Mouse (Mus musculus) kidney, adult 18-20 months (tissue): Measurements from ENCODE around the gene Arhgap22.

Experiments
- DNase-seq: peaks from one replicate; pipeline ENCODE4 v3.0.0; 2021

Gene Arhgap22

DNA sequence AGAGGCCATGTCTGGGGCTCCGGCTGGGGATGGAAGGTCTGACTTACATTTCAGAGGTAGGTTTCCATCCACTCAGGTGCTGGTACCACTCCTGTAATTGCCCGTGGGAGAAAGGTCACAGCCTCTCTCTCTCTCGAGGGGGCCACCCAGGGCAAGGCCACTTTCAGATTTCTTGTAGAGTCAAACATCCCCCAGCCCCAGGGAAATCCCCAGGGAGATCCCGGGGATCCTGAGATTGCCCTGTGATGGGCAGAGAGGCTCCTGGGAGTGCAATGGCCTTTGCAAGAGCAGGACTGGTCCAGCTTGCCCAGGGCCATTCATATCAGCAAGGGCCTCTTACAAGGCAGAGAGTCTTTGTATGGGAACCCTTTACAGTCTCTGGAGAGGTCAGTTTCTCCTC, 120.6 kb downstream of the Arhgap22 start:
- DNase-seq: no peak

DNA sequence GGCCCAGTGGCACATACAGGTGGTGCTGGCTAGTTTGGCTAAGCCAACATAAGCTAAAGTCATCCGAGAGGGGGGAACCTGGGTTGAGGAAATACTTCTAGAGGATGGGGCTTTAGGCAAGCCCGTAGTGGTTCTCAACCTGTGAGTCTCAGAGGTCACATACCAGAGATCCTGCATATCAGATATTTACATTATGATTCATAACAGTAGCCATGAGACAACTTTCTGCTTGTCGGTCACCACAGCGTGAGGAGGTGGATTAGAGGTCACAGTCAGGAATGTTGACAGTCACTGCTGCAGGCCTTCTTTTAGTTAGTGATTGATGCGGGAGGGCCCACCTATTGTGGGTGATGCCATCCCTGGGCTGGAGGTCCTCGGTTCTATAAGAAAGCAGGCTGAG, 121.9 kb downstream of the Arhgap22 start:
- no peak for DNase-seq

DNA sequence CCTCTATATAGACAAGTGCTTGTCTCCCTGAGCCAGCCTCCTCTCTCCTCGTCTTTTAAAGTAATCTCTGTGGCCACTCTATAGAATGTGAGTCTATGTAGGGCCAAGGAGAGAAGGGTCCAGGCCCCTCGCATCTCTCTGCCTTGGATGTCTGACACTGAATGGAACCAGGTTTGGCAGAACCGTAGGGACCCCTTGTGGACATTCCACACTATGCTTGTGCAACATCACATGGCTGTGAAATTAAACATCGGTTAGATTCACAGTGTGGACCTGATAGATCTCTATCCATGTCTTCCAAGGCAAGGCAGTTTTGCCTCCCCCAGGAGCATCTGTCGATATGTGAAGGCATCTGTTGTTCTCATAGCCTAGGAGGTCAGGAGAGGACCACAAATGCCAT, 124.9 kb downstream of the Arhgap22 start:
- DNase-seq: no peak

DNA sequence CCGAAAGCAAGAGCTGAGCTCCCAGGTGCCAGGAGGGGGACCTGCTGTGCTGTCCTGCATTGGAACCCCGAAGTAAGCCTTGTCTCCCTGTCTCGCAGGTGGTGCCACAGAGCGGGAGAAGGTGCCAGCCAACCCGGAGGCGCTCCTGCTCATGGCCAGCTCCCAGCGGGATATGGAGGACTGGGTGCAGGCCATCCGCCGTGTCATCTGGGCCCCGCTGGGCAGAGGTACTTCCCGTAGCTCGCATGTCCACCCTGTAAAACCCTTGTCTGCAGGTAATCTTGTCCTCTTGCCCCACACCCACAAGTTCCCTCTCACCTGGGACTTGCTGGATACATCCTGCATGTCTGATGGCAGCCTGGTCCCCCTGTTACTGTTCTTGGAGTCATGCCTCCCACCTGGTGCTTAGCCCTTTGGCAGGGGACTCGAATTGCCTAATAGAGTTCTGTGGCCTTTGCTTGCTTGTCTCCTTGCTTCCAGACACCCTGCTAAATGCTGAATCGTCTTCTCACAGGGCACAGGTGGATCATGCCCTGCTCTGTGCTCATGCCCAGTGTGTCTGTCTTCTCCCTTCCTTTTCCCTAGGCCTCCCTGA, 129.4 kb downstream of the Arhgap22 start:
- no peak for DNase-seq

DNA sequence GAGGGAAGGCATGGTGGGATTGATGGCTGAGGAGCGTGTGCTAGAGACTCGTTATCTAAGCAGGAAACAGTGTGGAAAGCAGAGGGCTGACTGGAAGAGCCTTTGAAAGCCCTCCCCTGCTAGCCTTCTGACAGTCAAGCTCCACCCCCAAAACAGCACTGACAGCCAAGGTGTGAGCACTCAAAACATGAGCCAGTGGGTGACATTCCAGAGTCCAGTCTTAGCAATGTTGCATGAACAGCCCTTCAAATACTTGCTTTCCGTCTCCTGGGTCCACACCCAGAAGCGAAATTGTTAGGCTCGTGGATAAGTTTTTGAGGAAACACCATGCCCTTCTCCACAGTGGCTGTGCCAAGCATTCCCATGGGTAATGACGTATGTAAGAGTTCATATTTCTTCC, 132.7 kb downstream of the Arhgap22 start:
- DNase-seq: no peak

DNA sequence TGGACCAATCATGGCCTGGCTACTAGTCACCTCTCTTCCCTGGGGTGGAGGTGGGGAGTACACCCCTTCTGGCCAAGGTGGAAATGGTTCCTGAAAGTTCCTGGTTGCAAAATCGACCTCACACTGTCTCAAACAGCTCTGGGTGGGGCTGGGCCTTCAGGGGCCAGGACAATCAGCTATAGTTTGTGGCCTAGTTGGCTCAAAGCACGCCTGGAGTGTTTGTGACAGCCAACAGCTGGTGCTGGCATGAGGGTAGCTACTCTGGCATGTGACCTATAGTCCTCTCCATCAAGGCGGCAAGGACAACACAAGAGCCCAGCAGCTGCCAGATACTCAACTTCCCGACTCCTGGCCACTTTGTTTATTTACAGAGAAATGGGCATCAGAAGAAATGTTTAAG, 133.9 kb downstream of the Arhgap22 start:
- no peak for DNase-seq

DNA sequence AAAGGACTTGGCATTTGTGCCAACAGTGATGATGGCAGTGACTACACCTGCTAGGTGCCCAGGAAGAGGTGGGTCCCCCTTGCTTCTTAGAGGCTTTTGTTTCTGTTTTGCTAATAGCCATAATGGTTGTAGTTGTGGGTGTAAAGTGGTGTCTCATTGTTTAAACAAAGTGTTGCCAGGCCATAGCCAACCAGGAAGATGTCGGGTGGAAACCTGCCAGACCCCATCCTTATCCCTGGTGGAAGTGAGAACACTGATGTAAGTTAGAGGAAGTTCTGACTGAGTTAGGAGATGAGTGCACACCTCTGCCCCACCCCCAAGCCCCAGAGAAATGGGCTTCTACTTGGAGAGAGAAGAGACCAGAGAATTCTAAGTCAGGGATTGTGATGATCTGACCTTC, 134.3 kb downstream of the Arhgap22 start:
- no peak for DNase-seq

DNA sequence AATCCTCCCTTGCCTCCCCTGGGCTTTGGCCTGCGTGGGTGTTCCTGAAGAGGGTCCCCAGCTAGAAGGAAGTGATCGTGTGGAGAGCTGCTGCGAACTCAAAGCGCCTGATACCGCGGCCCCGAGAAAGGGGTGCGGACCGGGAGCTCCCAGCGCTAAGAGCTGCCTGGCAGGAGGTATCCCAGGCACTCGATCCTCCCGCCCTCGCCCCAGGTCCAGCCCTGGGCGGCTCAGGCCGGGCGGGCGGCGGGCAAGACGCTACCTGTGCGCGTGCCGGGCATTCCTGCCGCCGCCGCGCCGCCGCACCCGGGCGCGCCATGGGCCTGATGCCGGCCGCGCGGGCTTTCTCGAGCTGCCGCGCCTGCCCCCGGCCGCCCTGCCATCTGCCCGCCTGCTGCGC, 137.2 kb downstream of the Arhgap22 start:
- peak; percentile 20 for DNase-seq

DNA sequence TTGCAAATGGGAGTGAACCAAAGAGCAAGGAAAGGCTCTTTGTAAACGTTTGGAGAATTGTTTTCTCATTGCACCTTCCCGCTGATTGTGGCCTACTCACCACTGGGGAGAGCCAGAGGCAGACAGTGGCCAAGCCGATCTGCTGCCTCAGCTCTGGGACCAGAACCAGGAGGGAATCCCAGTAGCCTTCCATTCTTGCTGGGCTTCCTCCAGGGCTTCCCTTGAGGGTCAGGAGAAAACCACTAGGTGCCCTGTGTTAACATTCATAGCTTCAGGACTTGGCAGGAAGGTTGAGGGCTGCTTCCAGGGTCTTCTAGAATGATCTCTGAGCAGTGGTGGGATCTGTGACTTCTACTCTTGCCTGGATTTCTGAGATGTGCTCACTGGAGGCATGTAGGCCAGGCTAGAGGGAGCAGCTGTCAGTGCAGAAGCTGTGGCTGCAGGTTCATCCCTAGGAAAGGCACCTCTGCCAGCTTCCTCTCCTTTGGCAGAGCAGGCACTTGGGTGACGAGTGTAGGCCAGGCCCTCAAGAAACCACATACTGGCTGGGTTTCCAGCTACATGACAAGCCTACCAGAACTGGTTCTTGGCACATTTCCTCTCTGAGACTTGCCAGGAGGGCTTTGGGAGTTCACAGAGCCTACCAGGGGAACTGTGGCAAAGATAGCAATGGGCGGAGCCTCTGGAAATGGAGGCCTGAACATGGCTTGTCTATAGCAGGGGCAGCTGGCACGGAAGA, 138.3 kb downstream of the Arhgap22 start:
- DNase-seq: peak; percentile 21

DNA sequence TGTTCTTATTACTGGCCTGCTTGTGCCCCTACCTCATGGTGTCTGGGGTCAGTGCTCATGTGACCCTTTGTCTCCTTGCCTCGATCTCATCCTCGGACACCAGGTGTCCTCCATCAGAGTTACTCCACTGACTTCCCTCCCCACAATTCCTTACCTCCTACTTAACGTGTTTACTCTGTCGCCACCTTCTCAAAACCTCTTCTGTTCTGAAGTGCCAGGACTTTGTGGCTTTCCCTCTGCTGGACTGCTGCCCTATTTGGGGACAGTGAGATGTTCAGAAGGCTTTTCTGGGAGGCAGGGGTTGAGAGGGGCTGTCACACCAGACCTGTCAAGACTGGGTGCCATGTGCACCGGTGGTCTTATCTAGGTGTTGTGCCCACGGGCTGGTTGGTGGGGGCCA, 139.1 kb downstream of the Arhgap22 start:
- DNase-seq: no peak

DNA sequence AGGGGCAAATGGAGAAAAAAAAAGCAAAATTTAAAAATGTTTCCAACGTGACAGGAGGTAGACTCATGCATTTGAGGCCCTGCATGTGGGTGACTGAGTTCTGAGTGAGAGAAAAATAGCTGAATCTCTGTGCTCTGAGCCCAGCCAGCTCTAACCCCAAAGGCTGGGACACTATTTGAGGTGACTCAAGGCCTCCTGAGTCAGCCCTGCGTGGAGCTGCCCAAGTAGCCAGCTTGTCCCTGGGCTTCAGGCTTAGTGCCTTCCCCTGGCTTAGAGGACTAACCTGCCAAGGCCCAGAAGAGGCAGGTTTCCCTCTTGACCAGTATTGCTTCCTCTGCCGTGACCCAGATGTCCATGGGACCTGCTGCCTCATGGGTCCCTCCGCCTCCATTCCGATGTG, 141.4 kb downstream of the Arhgap22 start:
- no peak for DNase-seq

DNA sequence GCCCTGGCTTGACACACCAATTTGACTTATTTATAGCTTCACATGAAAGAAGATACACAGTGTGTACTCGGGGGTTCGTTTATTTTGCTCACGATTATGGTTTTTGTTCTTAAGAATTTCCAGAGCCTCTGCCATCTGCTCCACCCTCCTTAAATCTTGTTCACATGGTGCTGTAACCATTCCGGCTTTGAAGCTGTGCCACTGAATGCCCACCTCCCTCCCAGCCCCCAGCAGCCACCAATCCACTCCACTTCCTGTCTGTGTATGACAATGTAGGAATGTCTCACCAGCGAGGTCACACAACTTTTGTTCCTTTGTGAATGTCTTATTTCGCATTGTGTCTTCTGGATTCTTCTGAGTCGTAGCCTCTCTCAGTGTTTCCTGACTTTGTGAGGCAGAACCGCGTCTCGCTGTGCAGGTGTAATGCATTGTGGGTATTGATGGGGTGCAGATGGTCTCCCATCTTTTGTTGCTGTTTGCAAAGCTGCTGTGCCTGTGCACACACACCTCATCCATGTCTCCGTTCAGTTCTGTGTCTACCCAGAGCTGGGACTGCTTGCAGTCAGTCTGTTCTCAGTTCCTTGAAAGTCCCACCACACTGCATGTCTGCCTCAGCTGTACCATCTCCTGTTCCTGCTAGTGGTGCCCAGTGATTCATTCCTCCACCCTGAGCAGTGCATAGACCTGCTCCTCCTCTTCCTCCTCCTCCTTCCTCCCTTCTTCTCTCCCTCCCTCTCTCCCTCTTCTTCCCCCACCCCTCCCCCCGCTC, 144.0 kb downstream of the Arhgap22 start:
- DNase-seq: no peak

DNA sequence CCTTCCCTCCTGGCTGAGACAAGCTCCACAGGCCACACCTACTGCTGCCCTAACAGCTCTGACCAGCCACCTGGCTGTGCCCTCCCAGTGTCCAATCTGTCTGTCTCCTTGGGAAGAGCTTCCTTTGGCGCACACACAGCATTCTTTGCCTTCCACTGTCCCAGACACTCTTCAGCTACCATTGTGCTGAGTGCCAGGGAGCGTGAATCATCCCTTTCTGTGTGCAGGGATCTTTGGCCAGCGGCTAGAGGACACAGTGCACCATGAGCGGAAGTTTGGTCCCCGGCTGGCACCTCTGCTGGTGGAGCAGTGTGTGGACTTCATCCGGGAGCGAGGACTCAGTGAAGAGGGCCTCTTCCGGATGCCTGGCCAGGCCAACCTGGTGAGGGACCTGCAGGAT, 145.1 kb downstream of the Arhgap22 start:
- DNase-seq: peak; percentile 45

DNA sequence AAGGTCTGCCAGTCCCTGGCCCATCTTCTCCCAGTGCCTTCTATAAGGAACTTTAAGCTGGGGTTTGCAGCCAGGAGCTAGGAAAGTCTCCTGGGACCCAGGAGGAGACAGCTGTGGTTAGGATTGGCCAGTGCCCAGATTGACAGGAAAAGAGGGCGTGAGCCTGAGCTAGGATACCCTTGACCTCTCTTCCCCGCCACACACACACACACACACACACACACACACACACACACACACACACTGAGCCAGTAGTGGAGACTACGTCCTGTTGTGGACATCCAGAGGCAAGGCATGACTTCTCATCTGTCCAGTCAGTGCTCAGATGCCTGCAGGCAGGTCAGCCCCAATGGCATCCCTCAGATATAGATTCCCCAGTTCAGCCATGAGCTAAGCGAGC, 147.7 kb downstream of the Arhgap22 start:
- no peak for DNase-seq

DNA sequence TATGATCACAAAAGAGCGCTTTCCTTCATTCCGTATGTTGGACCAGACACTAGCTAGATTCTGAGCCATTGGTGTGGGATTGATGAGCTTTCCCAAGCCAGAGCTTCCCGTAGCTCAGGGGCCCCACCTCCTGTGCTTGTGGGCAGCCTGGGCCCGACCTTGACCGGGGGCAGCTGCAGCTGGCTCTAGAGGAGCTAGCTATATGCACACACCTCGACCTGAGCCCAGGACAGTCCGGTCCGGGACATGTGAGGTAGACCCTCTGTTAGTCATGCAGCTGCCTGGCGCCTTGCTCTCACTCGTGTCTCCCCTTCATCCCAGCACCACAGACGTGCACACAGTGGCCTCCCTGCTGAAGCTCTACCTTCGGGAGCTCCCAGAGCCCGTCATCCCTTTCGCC, 148.3 kb downstream of the Arhgap22 start:
- no peak for DNase-seq

DNA sequence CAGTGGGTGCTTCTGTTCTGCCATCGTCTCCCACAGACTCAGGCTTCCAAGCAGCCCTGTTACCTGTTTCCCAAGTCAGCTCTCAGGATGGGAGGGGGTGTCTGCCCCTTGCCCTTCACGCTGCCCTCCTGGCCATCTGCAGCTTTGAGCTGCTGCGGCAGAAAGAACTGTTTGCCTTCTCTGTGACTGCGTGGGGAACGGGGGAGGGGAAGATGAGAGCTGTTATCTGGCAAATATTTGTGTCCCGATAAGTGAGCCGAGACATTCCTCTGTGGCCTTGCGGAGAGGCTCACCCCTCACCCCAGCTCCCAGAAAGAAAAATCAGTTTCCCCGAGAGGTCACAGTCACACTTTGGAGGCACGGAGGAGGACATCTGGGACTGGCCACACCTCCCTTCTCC, 149.0 kb downstream of the Arhgap22 start:
- no peak for DNase-seq

DNA sequence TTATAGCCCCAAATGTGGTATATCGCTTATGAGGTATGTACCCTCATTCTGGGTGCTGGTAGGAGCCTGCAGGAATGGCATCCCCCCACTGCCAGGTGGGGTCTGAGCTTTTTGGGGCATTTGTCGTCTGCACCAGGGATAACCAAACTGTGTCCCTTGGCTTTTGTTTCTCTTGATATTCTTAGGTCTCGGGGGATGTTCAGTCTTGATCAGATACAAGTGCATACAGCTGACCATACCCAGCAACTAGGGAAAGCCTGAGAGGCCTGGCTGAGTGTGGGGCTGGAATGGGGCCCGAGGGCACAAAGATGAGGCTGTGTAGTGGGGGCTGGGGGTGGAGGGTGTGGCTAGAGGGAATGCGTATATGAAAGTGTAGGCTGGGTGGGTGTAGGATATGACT, 149.8 kb downstream of the Arhgap22 start:
- no peak for DNase-seq

DNA sequence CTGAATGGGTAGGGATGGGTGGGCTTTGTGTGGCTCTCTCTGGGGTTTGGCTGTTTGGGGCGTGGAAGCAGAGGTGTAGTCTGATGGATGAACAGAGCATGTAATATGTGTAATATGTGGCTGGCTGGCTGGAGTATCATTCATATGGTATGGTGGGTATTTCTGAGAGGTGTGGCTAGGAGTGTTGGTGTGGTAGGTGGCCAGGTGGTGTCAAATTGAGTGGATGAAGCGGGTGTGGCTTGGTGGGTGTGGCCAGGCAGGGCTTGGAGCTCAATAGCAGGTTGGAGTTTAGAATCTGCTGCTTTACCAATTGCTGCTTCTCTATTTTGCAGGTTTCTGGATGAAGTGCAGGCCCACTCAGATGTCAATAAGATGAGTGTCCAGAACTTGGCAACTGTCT, 150.2 kb downstream of the Arhgap22 start:
- no peak for DNase-seq

DNA sequence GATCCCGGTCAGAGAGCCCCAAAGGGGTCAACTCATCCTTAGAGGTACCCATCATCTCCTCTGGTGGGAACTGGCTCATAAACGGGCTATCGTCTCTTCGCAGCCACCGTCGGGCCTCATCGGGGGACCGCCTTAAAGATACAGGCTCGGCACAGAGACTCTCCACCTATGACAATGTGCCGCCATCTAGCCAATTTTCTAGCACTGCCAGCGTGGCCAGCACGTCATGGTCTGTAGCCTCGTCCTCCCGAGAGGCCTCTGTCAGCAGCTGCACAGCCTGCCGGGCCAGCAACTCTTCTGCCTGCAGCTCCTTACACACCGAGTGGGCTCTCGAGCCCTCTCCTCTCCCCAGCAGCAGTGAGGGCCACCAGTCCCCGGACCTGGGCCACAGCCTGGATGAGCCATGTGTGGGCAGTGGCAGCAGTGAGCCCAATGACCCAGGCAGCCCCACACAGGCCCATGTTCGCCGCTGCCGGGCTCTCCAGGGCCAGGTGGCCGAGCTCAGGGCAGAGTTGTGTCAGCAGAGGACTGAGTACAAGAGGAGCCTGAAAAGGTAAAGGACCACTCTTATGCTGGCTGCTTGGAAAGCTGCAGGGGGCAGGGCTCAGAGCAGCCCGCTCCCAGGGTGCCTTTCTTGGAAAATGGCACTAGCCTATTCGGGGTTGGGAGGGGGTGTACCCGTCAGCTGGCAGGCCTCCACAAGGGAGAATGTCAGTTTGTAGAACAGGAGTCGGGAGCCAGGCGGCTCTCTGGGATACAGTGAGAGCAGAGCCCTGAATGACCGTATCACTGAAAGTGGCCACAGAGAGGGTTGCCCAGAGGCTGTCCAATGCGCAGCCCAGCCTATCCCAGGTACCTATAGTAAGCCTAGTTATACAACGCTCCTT, 153.3 kb downstream of the Arhgap22 start:
- no peak for DNase-seq

DNA sequence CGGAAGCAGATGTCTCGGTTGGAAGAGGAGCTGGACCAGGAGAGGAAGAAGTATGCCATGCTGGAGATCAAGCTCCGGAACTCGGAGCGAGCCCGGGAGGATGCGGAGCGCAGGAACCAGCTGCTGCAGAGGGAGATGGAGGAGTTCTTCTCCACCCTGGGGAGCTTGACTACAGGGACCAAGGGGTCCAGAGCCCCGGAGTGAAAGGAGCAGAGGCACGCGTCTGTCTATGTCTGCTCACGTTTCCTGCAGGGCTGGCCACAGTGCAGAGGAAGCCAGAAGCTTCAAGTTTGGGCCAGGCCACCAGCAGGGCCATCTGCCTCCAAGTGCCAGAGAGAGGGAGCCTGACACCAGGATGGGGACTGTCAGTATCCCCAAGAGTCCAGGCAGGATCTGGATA, 155.5 kb downstream of the Arhgap22 start:
- DNase-seq: no peak

DNA sequence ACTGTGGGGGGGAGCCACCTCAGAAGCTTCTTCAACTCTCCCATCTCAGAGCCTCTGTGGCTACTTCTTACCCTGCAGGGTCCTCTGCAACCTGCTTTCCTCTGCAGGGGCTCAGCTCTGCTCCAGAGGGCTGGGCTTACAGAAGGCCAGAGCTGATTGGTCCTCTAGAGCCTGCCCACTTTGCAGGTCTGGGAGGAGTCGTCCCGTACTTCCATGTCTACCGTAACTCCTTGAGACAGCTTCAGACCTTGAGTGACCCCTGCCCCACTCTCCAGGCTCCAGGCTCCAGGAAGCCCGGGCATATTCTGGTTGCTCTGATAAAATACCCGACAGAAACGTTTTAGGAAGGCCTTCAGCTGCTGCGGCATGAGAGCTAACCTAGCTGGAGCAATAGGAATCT, 156.2 kb downstream of the Arhgap22 start:
- no peak for DNase-seq

DNA sequence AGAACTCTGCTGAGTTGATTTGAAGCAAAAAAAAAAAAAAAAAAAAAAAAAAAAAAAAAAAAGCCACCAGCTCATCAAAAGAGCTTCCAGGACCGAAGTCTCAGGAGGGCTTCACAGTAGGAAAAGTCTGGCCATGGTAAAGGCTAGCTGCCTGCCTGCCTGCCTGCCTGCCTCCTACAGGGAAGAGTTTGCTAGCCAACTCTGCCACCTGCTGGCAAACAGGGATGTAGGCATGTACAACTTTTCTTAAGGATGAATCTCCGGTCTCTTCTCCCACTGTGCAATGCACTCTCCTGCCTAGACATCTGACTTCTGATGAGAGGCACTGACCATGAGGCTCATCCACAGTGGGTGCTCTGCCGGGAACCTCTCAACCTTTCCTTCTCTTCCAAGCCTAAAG, 157.4 kb downstream of the Arhgap22 start:
- peak; percentile 67 for DNase-seq

DNA sequence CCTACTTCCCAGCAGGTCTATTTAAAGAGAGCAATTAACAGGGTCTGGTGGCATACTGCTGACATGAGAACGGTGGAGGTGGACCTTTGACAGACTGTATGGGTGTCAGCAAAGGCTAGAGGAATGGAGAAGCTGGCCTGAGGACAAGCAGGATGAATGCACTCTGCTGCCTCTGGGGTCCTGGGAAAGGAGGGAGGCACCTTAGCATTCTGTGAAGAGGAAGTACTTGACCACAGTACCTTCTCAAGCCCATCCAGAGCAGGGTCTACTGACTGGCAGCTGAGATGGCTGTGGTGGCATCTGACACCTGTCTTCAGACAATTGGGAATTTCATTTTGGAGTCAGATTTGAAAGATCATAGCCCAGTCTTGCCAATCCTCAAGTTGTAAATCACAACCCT, 159.4 kb downstream of the Arhgap22 start:
- DNase-seq: no peak
